Comparison of ENCODE assay signal across 8 mouse cellular contexts in genomic region chr13:62763806-62764205, GRCm38 (mm10). TPM values are rescaled to one million over a fixed set of nuclear protein-coding genes. Genes with fewer than 3 reads are reported as not detected.
DNase-seq lines count a peak whose midpoint lies in the region; ATAC-seq and TF ChIP-seq lines count a peak whose summit lies in the region.
"Not testable (repeated sequence)": the region's sequence is repeated elsewhere in the genome, so short reads cannot be mapped to it uniquely, and the experiment has no call there.

No protein-coding gene starts in this region.

- peak; percentile 48 for TF ChIP-seq CTCF in liver, adult 2 months (IDR thresholded peaks at IDR 0.05; ENCODE audit: low read depth, low read length)

- not testable (repeated sequence) for TF ChIP-seq POLR2A in liver, adult 2 months (IDR thresholded peaks at IDR 0.05; ENCODE audit: extremely low read depth, insufficient read depth, low read length)

- not testable (repeated sequence) for H3K4me3 ChIP-seq in ES-E14 (ENCODE audit: insufficient read depth in 1 of 2, low read depth in 1 of 2, low read length in 2 of 2, poor library complexity in 1 of 2, severe bottlenecking in 1 of 2); embryonic facial prominence, embryonic 11.5 days (ENCODE audit: low read depth, low read length); liver, adult 2 months (ENCODE audit: insufficient read depth, low read depth, low read length)

- not testable (repeated sequence) for H3K79me2 ChIP-seq in liver, adult 2 months (ENCODE audit: control insufficient read depth, insufficient read depth, low read length)

- ATAC-seq in embryonic facial prominence, embryonic 11.5 days (replicated peaks; ENCODE audit: insufficient number of reproducible peaks, low FRiP score, low TSS enrichment, low read depth) = not testable (repeated sequence)

- not testable (repeated sequence) for H3K27me3 ChIP-seq in embryonic facial prominence, embryonic 11.5 days (ENCODE audit: control insufficient read depth, insufficient read depth, low read length); liver, adult 2 months (ENCODE audit: control insufficient read depth, insufficient read depth, low read length)

- not testable (repeated sequence) for H3K27ac ChIP-seq in ES-E14 (ENCODE audit: insufficient read depth, low read depth, low read length, poor library complexity, severe bottlenecking); embryonic facial prominence, embryonic 11.5 days (replicated peaks; ENCODE audit: low read depth, low read length); liver, adult 2 months (replicated peaks; ENCODE audit: insufficient read depth, low read depth, low read length)

- intact Hi-C loops in heart, postnatal 14 days (cut with DNase I) = loop anchor here (2.0 to 10.0 kb wide), 3 partner anchors 91 to 571 kb away; partner anchors contain the start of gene 6720489N17Rik

- WGBS in embryonic facial prominence, embryonic 11.5 days = 68% methylated on average over 2 of the region's 2 CpGs
- 66% methylated on average over 2 of the region's 2 CpGs for WGBS in liver, adult 2 months

- in situ Hi-C loops in ES-E14 (cut with MboI; ENCODE audit: low sequenced_read_pairs in 2 of 2, unreplicated experiment in 2 of 2) = not testable (repeated sequence)

- not testable (repeated sequence) for H3K36me3 ChIP-seq in ES-E14 (ENCODE audit: control insufficient read depth, insufficient read depth, low read length, poor library complexity, severe bottlenecking); embryonic facial prominence, embryonic 11.5 days (replicated peaks; ENCODE audit: control insufficient read depth, insufficient read depth, low read depth, low read length); liver, adult 2 months (ENCODE audit: control insufficient read depth, insufficient read depth, low read length)

- H3K9me3 ChIP-seq in ES-E14 (ENCODE audit: control insufficient read depth, insufficient read depth, low read depth, low read length); embryonic facial prominence, embryonic 11.5 days (replicated peaks; ENCODE audit: control insufficient read depth, low read length): not testable (repeated sequence)

- H3K4me2 ChIP-seq in embryonic facial prominence, embryonic 11.5 days (ENCODE audit: low read depth, low read length) = not testable (repeated sequence)

- not testable (repeated sequence) for H3K9ac ChIP-seq in ES-E14 (ENCODE audit: insufficient read depth, low read depth, low read length, poor library complexity, severe bottlenecking); embryonic facial prominence, embryonic 11.5 days (replicated peaks; ENCODE audit: low read length); liver, adult 2 months (ENCODE audit: low read depth, low read length)

- H3K4me1 ChIP-seq in ES-E14 (ENCODE audit: control insufficient read depth in 2 of 2, insufficient read depth in 2 of 2, low read length in 2 of 2, poor library complexity in 1 of 2); embryonic facial prominence, embryonic 11.5 days (ENCODE audit: control insufficient read depth, insufficient read depth, low read length); liver, adult 2 months (ENCODE audit: control insufficient read depth, insufficient read depth, low read length): not testable (repeated sequence)

- peak; percentile 47 for DNase-seq in ES-E14 (ENCODE audit: low read depth, low spot score)
- DNase-seq in brain, adult 2 months (ENCODE audit: low read depth, low spot score) = peak; percentile 61
- peak; percentile 43 for DNase-seq in embryonic facial prominence, embryonic 11.5 days (ENCODE audit: low spot score)
- DNase-seq in heart, postnatal 14 days = peak; percentile 9 to 53
- DNase-seq in kidney, postnatal 4 days = peak; percentile 32 to 42
- peak; percentile 15 for DNase-seq in liver, adult 2 months (ENCODE audit: extremely low read depth, low read depth, low spot score)
- peak; percentile 6 to 20 for DNase-seq in natural killer cell, adult 2 months (ENCODE audit: low spot score in 2 of 2)
- DNase-seq in thymus, postnatal 14 days = peak; percentile 44

TF ChIP-seq in ES-E14, 5 proteins besides CTCF, POLR2A, EP300 and RAD21:
- TF ChIP-seq ZC3H11A (IDR thresholded peaks at IDR 0.05; ENCODE audit: borderline replicate concordance, low read depth, low read length) = peak; percentile 55; the same call in 1 of the 2 replicates

RNA-seq across cellular contexts. Expression of gene Platr25, which starts 3.3 kb away (rescaled TPM):
- 25.9 and 30.4 TPM in 2 replicates for total RNA-seq in ES-E14 (2012; rRNA removed)
- polyA plus RNA-seq in embryonic facial prominence, embryonic 11.5 days (2014; fragmentation: Nextera tagmentation; extraction: Ambion mirVana) = 42.7 and 46.6 TPM in 2 replicates
- 1 to 10 TPM; 3.0 to 4.0 TPM for total RNA-seq in heart, postnatal 14 days (2021)
- 1.1 and 2.2 TPM in 2 replicates for total RNA-seq in liver, adult 2 months (2014; rRNA removed)
- 0.05 and 0.07 TPM in 2 replicates for polyA plus RNA-seq in liver, adult 2 months (2012; rRNA removed)

RNA-seq across cellular contexts. Expression of gene Gm5141, which starts 21.8 kb away (rescaled TPM):
- total RNA-seq in ES-E14 (2012; rRNA removed) = 5.0 TPM in 2 replicates
- polyA plus RNA-seq in embryonic facial prominence, embryonic 11.5 days (2014; fragmentation: Nextera tagmentation; extraction: Ambion mirVana) = 13.5 and 16.4 TPM in 2 replicates
- total RNA-seq in heart, postnatal 14 days (2021) = 1 to 10 TPM; 1.1 to 2.1 TPM
- total RNA-seq in liver, adult 2 months (2014; rRNA removed) = 0.40 and 0.46 TPM in 2 replicates
- not detected in 2 replicates for polyA plus RNA-seq in liver, adult 2 months (2012; rRNA removed)
